Mouse (Mus musculus) spleen, postnatal 14 days (tissue): ENCODE results near the gene Gnat1.
A peak's percentile ranks its signal among the peaks of the same experiment; 100 is the strongest.

Experiments
- DNase-seq, 2 experiments: peaks; one replicate each; pipeline ENCODE4 v3.0.0; 2021 to 2022; ENCODE audit warnings: low spot score in 2 of 2

Gnat1 gene

DNA sequence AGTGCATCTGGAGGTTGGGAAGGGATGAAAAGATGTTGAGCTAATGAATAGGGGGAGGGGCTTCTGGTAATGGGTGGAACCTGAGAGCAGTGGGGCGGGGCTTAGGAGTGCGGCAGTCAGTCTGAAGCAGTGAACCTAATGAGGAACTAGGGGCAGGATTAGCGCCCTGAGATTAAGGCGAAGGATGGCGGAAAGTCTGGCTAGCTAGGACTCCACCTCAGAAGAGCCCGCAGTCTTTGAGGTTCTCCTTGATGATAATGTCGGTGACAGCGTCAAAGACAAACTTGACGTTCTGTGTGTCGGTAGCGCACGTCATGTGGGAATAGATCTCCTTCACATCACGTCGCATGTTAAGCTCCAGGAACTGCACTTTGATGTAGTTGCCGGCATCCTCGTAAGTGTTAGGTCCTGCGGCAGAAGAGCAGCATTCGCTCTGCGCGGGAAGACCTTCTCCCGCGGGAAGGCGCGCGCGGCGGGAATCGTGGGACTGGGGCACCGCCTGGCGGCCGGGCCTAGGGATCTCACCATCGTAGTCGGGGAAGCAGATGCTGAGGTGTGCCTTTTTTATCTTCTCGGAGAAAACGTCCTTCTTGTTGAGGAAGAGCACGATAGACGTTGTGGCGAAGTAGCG, 3.7 kb downstream of the Gnat1 start:
- DNase-seq, result peak in 1 of 2 experiments; percentile 28

DNA sequence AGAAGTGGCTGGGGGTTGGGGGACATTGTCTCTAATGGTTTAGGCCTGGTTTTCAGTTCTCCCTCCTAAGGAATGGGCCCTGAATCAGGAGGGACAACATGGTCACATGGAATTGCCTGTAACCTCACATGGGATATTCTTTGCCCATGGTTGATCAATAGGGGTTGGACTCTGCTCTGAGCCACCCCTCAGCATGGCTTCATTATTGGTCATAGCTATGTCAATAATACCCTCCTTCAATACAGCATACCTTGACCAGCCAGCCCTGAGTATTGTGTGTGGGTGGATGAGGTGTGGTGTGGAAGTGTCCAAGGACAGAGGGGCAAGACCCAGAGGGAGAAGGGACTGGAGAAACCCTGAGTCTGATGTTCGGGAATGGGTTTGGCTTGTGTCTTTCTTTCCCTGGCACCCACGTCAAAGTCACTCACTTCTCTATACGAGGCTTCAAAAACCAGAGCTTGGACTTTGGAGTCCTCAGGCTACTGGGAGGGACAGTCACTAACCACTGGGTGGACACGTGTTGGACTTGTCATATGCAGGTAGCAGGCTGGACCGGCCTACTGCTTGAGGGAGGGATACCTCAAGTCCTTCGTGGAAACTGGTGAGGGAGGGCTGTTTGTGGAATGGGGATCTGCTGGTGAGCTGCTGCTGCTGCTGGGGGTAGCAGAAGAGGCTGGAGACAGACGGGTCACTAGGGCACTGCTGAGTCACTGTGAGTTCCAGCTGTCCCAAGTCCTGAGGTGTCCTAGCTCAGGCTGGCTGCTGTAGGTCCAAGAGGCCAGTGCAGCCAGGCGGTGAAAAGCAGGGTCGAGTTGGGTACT, 4.7 kb downstream of the Gnat1 start:
- DNase-seq, result no peak

DNA sequence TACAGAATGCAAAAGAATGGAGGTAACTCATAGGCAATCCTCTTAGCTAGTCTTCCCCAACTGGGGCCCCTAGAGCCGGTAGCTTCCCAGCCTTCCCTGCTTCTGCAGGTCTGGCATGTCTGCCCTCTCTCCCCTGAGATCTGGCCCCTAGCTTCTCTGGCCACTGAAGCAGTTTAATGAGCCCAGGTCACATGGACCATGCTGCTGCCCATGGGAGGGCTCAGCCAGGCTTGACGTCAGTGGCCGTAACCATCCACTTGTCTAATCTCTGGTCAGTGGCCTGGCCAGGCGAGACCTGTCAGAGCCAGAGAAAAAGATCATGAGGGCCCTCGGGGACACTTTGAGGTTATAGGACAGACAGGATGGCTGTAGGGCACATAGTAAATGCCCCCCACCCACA, 9.3 kb downstream of the Gnat1 start:
- DNase-seq, result no peak

DNA sequence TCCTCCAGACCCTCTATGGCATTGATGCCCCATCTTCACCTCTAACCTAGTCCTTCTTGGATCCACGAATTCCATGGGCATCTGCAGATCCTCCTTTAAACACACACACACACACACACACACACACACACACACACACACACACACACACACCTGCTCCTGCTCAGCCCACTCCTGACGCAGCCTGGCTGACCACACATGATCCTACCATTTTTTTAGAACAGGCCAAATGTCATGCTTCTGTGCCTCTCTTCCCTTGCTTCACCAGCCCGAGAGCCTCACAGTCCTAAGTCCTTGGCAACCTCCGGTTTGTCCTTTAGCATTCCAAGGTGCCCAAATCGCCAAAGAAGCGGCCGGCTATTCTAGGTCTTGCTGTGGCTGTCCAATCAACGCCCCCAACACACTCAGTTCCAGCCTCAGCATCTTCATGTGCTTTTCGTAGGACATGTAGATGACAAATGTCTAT, 10.0 kb downstream of the Gnat1 start, which contains the start of gene Slc38a3:
Gene Slc38a3 (minus strand): TSS at position 51 of the 466 bp plus-strand sequence.
- no peak for DNase-seq

DNA sequence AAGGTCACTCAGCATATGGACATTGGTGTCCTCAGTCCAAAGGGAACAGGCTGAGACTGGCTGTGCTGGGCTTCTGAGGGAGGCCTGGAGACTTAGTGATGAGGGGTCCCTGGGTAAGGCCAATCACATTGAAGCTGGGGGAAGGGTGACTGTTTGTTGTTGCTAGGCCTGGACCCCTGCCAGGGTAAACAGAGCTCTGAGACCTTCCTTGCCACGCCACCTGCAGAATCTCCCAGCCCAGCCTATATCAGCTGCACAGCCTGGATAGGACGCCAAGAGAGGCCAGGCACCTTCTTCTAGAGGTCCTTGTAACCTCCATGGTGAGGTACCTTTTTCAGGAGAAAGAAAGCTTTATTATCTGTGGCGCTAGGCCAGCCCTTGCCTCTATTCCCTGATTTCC, 10.6 kb downstream of the Gnat1 start:
- no peak for DNase-seq

DNA sequence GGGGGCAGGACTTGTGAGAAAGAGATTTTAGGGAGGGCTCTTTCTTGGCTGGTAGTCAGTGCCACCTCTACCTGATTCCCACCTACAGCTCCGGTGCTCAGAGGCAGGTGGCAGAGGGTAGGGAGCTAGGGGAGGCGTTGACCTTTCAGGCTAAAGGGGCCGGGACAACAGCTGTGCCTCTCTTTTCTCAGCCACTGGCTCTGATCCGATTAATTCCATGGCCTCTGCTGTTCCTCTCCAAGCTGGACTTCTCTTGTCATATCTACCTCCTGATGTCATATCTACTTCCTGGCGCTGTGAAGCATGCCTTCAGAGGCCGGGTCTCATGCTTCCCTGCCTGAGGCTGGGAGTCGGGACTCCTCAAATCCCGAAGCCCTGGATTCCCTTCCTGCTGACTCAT, 11.5 kb downstream of the Gnat1 start:
- no peak for DNase-seq

DNA sequence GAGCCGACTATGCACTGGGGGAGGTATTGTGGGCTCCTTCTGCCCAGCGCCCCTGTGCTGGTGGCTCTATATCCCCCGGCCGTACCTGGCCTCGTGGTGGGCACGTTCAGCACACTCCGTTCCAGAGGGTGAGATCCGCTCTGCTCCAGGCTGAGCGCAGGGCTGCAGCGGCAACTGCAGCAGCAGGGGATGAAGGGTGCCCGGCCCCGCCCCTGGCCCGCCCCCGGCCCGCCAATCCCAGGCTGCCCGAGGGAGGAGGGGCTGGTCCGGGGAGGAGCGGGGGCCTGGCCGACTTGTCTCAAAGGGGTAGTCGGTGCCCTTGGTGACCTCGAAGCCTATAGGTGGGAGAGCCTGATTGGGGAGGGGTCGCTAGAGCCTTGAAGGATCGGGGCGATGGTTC, 12.3 kb downstream of the Gnat1 start:
- no peak for DNase-seq

DNA sequence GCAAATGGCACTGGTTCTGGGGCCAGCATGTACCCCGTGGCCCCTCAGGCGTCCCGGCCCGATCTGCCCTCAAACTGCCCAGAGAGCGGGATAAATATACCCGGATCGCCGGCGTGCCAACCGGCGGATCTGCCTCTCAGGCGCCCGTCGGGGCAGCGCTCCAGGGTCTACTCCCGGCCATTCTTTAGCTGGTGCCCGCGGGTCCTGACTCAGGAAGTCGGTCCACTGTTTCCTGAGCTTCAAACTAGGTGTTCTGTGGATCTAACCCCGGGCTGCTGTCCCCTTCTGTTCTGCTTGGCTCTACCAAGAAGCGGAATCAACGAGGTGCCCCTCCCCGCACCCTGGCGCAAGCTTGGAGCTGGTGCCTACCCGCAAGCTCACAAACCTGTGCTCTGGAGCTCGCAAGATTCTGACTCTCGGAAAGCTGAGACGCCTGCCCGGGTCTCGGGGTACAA, 12.7 kb downstream of the Gnat1 start:
- DNase-seq, result no peak

DNA sequence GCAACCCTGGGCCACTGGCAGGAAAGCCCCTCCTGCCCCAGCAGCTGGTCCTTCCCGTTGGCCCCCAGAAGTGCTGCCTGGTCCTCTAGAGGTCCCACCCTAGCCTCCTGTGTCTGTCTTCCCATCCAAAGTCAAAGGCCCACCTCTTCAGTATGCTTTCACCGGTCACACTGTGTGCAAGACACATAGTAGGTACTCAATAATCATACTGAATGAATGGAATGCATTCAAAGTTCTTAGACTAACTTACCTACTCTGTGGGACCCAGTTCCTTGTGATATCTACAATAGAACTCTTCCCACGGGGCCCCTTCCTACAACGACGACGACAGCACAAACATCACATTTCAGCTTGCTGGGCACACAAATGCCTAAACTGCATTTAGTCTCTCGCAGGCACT, 14.2 kb downstream of the Gnat1 start:
- DNase-seq, result no peak

DNA sequence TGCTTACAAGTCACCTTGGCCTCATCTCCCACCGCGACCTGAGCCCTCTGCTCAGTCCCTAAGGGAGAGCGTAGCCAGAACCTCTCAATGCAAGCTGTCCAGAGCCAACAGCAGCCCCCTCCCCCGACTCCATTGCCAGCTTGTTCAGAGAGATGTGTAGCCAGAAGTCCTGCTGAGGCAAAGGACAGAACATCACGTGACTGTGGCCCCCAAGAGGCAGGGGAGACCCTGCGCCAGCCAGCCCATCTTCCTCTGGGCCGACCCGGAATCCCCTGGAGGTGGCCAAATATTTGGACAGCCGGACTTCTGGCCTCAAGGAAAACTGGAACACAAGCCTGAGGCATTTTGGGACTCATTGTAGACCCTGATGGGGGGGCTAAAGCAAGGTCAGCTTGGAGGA, 16.0 kb downstream of the Gnat1 start:
- no peak for DNase-seq

DNA sequence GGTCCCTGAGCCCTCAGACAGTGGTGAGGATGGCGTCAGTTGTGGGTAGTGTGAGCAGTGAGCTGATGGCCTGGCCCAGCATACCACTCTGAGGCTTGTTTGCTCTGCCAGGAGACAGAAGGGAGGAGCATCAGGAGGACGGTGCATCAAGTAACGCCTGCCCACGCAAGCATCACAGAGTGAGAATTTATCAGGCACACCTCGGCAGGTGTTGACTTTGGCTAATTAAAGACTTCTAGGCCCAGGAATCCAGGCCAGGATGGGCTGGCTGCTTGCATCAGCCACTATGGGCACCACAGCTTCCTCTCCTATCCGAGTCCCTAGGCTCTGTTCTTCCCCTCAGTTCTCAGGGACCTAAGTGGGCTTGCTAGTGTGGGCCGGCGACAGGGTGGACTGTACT, 17.2 kb downstream of the Gnat1 start:
- no peak for DNase-seq

DNA sequence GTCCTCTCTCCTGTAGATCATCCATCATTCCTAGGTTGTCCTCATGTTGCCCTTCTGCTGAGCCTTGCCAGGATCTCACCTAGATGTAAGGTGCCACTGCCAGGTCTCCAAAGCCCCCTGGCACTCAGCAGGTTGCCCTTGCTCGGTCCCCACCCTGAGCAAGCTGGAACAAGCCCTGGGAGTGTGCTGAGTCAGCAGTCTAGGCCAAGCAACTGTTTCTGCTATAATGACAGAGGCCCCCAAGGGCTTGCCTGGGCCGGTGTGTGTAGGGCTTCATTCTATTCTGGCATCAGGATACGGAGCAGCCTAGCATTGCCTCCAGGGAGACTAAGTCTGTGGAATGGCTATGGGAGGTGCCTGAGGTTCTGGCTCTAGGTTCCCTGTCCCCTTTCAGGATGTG, 18.7 kb downstream of the Gnat1 start:
- no peak for DNase-seq

DNA sequence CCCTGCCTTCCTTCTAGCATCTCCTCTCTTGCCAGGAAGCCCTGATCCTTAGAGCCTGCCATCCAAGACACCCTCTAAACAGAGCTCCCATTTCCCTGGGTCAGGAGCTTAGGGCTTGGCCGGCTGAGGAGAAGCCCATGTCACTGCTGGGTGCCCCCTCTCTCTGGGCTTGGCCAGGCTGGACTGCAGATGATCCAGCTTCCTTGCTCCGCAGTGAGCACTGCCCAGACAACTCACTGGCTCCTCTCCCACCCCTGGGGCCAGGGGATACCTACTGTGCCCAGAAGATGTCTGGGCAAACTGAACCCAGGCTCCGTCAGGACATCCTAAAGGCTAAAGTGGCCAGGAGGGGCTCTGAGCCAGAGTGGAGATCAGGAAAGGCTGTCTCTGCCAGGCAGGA, 19.6 kb downstream of the Gnat1 start:
- DNase-seq, result no peak

DNA sequence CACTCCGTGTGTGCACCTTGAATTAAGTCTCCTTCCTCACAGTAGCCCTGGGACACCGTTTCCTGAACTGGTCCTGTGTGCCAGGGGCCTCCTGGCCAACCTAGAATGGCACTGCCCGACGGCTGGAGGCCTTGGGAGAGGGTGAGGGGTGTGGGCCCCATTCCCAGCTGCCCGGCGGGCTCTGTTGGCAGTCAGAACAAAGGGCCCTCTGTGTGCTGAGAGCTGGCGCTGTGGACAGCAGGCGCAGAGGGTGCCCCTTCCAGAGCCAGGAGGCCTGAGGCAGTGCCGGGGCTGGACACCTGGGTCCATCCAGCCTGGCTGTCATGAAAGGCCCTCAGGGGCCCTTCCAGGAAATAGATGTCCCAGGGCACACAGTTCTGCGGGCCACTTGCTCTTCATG, 20.0 kb downstream of the Gnat1 start:
- no peak for DNase-seq

DNA sequence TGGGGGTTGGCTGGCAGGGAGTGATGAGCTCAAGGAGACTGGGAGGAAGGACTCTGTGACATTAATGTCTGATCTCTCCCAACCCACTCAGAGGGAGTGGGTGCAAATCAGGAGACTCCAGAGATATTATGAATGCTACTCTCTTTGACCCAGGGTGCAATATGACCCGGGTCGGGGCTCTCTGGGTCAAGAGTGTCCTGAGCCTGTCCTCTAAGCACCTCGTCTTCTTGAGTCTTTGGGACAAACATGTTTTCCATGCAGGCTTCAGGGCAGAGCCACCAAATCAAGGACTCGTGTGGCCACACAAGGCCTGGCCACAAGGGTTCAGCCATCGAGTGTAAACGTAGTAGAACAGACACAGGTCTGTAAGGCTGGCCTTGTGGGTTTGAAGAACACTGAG, 21.4 kb downstream of the Gnat1 start:
- DNase-seq, result no peak

DNA sequence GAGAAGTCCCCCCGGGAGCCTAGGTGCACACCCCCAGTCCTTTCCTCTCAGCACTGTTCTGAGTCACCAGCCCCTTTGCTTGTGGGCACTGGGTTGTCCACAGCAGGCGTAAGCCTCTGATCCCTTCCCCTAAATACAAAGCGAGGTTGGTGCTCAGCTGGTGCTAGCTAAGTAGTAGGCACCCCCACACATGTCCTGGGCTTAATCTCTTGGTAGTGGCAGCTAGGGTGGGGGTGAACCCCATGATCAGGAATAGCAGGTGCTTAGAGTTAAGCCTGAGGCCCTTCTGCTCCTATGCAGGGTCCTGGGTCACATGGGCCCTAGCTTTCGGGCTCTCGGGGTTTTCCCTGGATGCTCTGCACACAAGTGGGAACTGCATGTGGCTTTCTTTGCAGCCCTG, 22.4 kb downstream of the Gnat1 start:
- no peak for DNase-seq

DNA sequence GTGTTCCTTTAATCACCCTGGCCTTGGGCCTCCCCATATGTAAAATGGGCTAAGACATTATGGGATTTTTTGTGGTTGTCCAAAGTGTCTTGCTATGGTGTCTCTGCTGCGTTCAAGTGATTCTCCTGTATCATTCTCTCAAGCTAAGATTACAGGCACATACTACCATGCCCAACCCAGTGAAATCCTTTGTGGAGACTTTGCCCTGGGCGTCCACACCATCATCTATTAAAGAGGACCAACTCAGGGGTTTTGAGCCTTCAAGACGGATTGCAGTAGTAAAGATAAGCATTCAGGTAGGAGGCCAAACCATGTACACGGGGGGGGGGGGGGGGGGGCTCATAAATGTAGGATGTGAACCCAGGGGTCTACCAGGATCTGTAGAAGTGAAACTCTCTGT, 24.9 kb downstream of the Gnat1 start:
- no peak for DNase-seq

DNA sequence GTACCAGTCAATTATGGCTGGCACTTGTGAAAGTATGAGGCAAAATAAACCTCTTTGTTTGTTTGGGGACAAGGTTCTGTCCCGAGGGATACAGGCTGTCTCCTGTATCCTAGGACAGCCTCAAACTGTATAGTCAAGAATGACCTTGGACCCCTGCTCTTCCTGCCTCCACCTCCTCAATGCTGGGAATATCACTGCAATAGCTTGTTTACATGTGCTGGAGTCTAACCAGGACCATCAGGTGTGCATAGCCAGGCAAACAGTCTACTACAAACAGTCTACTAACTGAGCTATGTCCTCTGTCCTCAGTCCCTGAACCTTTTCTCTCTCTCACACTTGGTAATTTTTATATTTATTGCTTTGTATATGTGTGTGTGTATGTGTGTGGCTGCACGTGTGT, 26.0 kb downstream of the Gnat1 start:
- DNase-seq, result no peak

DNA sequence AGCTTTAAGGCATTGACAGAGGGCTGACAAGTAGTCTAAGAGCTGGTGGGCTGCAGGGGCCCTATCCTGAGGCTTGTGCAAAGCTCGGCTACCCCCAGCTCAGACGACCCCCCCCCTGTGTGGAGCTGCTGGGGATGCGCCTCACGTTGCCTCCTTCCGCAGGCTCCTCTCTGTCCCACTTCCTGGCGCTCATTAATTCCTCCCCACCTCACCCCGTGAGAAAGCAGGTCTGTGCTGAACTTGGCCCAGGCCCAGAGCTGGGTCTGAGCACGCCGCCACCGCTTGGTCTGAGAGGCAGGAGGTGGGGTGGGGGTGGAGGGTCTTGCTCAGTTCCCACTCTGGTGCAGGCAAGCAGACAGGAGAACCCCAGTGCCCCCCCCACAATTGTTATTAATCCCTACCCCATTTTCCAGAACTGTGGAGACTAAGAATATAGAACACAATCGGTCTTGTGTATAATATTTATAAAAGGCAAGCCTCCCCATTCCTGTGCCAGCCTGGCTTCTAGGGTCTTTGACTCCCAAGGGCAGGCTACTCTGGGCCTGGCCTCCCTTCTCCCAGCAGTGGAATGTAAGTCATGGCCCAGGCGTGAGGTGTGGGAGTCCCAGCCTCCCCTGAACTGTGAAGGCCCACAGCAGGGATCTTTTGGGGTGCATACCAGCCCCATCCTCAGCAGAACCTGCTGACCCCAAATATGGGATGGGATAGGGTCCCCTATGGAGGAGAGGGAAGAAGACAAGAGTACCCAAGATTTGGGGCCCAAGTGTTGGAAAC, 28.6 kb downstream of the Gnat1 start:
- no peak for DNase-seq

DNA sequence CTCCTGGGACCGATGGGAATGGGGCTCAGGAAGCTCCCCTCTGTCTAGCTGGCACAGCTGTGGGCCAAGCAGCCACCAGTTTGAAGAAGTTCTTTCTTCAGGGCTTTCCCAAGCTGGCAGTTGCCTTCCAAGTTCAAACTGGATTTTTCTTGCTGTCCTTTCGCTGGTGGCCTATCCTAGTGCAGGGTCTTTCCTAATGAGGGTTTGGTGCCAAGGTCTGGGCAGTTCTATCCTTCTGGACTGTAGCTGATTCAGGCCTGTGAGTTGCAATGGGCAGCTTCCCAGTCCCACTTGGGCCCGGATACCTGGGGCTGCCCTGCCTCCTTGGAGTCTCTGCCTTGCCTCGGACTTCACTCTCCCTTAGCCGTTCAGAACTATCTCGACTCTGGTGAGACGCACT, 29.3 kb downstream of the Gnat1 start:
- DNase-seq, result no peak

DNA sequence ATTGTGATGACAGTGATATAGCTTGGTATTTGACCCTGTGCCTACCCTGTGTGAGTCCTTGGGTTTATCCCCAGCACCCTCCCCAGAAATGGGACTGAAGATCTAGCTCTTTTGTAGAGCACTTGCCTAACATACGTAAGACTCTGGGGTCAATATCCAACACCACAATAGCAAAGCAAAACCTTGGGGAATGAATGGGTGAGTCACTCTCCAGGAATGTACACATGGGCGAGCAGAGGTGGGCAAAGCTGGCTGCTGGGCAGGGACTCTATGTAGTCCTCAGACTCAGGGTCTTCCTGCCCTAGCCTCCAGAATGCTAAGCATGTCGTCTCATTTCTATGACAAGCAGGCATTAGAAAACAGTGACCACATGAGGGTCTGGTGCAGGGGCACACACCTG, 30.7 kb downstream of the Gnat1 start:
- DNase-seq, result no peak

DNA sequence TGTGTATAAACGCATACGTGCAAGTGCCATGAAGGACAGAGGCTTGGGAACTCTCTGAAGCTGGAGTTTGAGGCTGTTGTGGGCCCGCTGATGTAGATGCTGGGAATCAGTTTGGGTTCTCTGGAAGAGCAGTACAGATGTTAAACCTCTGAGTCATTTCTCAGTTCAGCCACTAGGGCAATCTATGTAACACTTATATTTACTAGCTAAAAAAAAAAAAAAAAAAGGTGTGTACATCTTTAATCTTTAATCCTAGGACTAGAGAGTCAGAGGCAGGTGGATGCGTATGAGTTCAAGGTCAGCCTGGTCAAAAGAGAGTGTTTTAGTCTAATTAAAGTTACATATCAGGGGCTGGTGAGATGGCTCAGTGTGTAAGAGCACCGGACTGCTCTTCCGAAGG, 32.5 kb downstream of the Gnat1 start:
- DNase-seq, result no peak

DNA sequence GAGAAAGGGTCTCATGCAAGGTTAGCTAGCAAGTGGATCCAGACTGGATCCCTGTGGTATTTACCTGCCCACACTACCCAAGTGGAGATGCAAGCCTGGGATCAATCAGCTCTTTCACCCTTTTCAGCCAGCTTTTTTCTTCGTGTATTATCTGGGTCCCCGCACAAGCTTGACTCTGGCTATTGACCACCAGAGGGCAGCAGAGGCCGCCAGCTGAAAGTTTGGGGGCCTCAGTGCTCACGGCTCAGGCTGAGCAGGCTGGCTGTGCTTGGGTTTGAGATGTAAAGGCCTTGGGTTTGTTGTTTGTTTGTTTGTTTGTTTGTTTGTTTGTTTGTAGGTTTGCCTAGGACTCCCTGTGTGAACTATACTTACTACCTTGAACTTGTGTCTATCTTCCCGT, 33.9 kb downstream of the Gnat1 start:
- peak; percentile 57 to 77 for DNase-seq
